Mouse (Mus musculus) small intestine, adult 2 months (tissue): ENCODE results near the gene Gjd2.

Experiments used
- CTCF ChIP-seq: fragments of 200-500 bp; IDR thresholded peaks from 2 replicates; pipeline ENCODE4 v1.5.1; 2012; ENCODE audit warnings: low read depth, mild to moderate bottlenecking, control low read depth, inconsistent platforms, low read length, moderate library complexity, mixed read lengths; ENCODE audit not compliant: insufficient replicate concordance, insufficient read length; ENCODE audit errors: extremely low read depth
- POLR2A ChIP-seq: fragments of 200-500 bp; IDR thresholded peaks from 2 replicates; pipeline ENCODE4 v1.6.1; 2012; ENCODE audit warnings: low read depth, mild to moderate bottlenecking, control low read depth, inconsistent platforms, low read length, moderate library complexity

- TF ChIP-seq POLR2A (no peak), CTCF (no peak)
Measured at GRCm38 (mm10) chr2:114020210-114020563, 6.8 kb upstream of the Gjd2 start.
